Mouse (Mus musculus): ENCODE results near the gene Hmcn2.

GRCm38 (mm10) chr2:31449902-31450301, 135.7 kb downstream of the Hmcn2 start:
- no peak for TF ChIP-seq CTCF (IDR thresholded peaks at IDR 0.05; ENCODE audit: borderline replicate concordance, extremely low read depth, insufficient read depth, insufficient read length)
- no peak for TF ChIP-seq POLR2A (IDR thresholded peaks at IDR 0.05; ENCODE audit: borderline replicate concordance, extremely low read depth, insufficient read depth, insufficient read length, poor library complexity, severe bottlenecking)

All from brain, embryonic 14.5 days (tissue).